Mouse (Mus musculus): Measurements from ENCODE around the gene 2900026A02Rik.

DNA sequence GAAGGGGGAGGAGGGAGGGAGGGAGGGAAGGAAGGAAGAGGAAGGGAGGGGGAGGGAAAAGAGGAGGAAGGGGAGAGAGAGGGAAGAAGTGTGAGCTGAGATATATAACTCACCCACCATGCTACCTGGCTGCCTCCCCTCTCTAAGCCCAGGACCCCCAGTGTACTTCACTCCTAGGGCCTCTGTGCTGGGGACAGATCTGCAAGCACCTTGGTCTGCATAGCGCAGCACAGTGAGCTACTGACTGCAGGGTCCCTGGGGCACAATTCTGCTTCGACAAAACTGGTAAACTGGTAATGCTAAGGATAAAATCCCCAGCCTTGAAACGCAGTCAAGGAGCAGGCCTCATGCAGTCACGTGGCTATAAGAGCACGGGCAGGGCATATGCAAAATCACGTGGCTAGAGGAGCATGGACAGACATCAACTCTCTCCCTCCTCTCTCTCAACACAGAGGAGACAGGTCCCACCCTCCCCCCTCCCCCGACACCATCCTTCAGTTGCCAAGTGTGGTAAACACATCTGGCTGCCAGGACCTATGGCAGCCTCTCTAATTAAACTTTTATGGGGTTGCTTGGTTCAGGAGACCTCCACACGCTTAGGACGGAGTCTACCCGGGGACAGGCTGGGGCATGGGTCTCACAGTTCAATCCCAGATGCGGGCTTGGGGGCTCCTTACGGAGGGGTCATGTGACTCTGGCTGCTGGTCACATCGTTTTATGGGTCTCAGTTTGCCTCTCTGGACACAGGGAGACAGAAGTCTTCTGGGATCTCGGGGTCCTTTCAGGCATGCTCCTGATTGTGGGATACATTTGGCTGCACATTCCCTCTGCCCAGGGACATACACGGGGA lies 100.1 kb downstream of the 2900026A02Rik start:
- TF ChIP-seq EP300 (IDR thresholded peaks at IDR 0.05; ENCODE audit: low read depth) (no peak), CTCF (IDR thresholded peaks at IDR 0.05; ENCODE audit: low read depth) (no peak)
